Mouse (Mus musculus): ENCODE measurements around the gene Dbt. TPM values are rescaled to one million over a fixed set of nuclear protein-coding genes. Genes with fewer than 3 reads are reported as not detected.

Gene Dbt
- 10 to 100 TPM; 19.4 to 31.0 TPM for total RNA-seq (2021)
- long read RNA-seq, experiment 1, partial matches to known transcripts, result 0 of 9 reads
- long read RNA-seq, experiment 1, other reads (novel, unspliced or antisense), result 6 of 9 reads
- long read RNA-seq, experiment 2, partial matches to known transcripts, result 1 of 16 reads
- long read RNA-seq, experiment 2, other reads (novel, unspliced or antisense), result 11 of 16 reads

GRCm38 (mm10) chr3:116512904-116513716 is at the start of gene Dbt:
Dbt (plus strand) TSS chr3:116513070.
- DNase-seq, result peak; percentile 74 to 86
- intact Hi-C loops (cut with DNase I), result loop anchor here (10.0 kb wide), 1 partner anchor 322 kb away; no protein-coding TSS in a partner anchor

- no peak for DNase-seq
- intact Hi-C loops (cut with DNase I), result no loop called here
Observed at GRCm38 (mm10) chr3:116464318-116464717, 48.6 kb upstream of the Dbt start.

- DNase-seq, result no peak
- intact Hi-C loops (cut with DNase I), result no loop called here
Observed at GRCm38 (mm10) chr3:116465709-116466108, 47.2 kb upstream of the Dbt start.

- intact Hi-C loops (cut with DNase I), result loop anchor here (5.0 kb wide), 1 partner anchor 42 kb away; no protein-coding TSS in a partner anchor
- DNase-seq, result no peak
Observed at GRCm38 (mm10) chr3:116474602-116475001, 38.3 kb upstream of the Dbt start.

GRCm38 (mm10) chr3:116476686-116477298 is 36.1 kb upstream of the Dbt start:
- no peak for DNase-seq
- intact Hi-C loops (cut with DNase I), result no loop called here

- no peak for DNase-seq
- intact Hi-C loops (cut with DNase I), result no loop called here
Observed at GRCm38 (mm10) chr3:116477351-116477750, 35.5 kb upstream of the Dbt start.

GRCm38 (mm10) chr3:116480119-116480518 is 32.8 kb upstream of the Dbt start:
- DNase-seq, result no peak
- intact Hi-C loops (cut with DNase I), result no loop called here

- intact Hi-C loops (cut with DNase I), result no loop called here
- no peak for DNase-seq
Observed at GRCm38 (mm10) chr3:116480937-116481336, 31.9 kb upstream of the Dbt start.

- intact Hi-C loops (cut with DNase I), result no loop called here
- no peak for DNase-seq
Observed at GRCm38 (mm10) chr3:116482724-116483123, 30.1 kb upstream of the Dbt start.

- no peak for DNase-seq
- intact Hi-C loops (cut with DNase I), result no loop called here
Observed at GRCm38 (mm10) chr3:116483271-116483670, 29.6 kb upstream of the Dbt start.

GRCm38 (mm10) chr3:116490920-116491319 is 21.9 kb upstream of the Dbt start:
- intact Hi-C loops (cut with DNase I), result loop anchor here (5.0 to 10.0 kb wide), 2 partner anchors 64 to 456 kb away; no protein-coding TSS in a partner anchor
- DNase-seq, result no peak

- intact Hi-C loops (cut with DNase I), result loop anchor here (5.0 to 10.0 kb wide), 2 partner anchors 65 to 457 kb away; no protein-coding TSS in a partner anchor
- no peak for DNase-seq
Observed at GRCm38 (mm10) chr3:116491923-116492454, 20.9 kb upstream of the Dbt start.

- intact Hi-C loops (cut with DNase I), result loop anchor here (2.0 to 10.0 kb wide), 3 partner anchors 66 to 459 kb away; no protein-coding TSS in a partner anchor
- DNase-seq, result no peak
Observed at GRCm38 (mm10) chr3:116493658-116494057, 19.2 kb upstream of the Dbt start.

- intact Hi-C loops (cut with DNase I), result loop anchor here (2.0 to 10.0 kb wide), 2 partner anchors 163 to 461 kb away; no protein-coding TSS in a partner anchor
- no peak for DNase-seq
Observed at GRCm38 (mm10) chr3:116495671-116496070, 17.2 kb upstream of the Dbt start.

GRCm38 (mm10) chr3:116507772-116508351 is 5.0 kb upstream of the Dbt start, which contains the start of gene Rtca:
Rtca (minus strand) TSS chr3:116508208.
- peak; percentile 98 to 100 for DNase-seq
- intact Hi-C loops (cut with DNase I), result loop anchor here (5.0 kb wide), 1 partner anchor 86 kb away; the partner anchor contains the start of gene Cdc14a

GRCm38 (mm10) chr3:116512151-116512903 is 543 bp upstream of the Dbt start:
- DNase-seq, result no peak
- intact Hi-C loops (cut with DNase I), result loop anchor here (10.0 kb wide), 1 partner anchor 322 kb away; no protein-coding TSS in a partner anchor

- no peak for DNase-seq
- intact Hi-C loops (cut with DNase I), result no loop called here
Observed at GRCm38 (mm10) chr3:116520141-116520761, 7.4 kb downstream of the Dbt start.

- intact Hi-C loops (cut with DNase I), result loop anchor here (10.0 kb wide), 1 partner anchor 315 kb away; no protein-coding TSS in a partner anchor
- DNase-seq, result no peak
Observed at GRCm38 (mm10) chr3:116529741-116530140, 16.9 kb downstream of the Dbt start.

- intact Hi-C loops (cut with DNase I), result loop anchor here (10.0 kb wide), 1 partner anchor 314 kb away; no protein-coding TSS in a partner anchor
Observed at GRCm38 (mm10) chr3:116530826-116531225, 18.0 kb downstream of the Dbt start.

More at GRCm38 (mm10) chr3:116530826-116531225, 18.0 kb downstream of the Dbt start:
- DNase-seq, result no peak
